Mouse (Mus musculus): ENCODE results near the gene Aff1. TPM values are rescaled to one million over a fixed set of nuclear protein-coding genes. Genes with fewer than 3 reads are reported as not detected.

Gene Aff1
- polyA plus RNA-seq, 1 experiment from 2014 or later, result 8.2 TPM

GRCm38 (mm10) chr5:103806851-103807578, 114.8 kb downstream of the Aff1 start:
- Histone ChIP-seq H3K4me3 (ENCODE audit: low read depth, low read length) (no peak overlapping the region), H3K27ac (replicated peaks; ENCODE audit: low read depth, low read length) (no peak overlapping the region), H3K27me3 (replicated peaks; ENCODE audit: control insufficient read depth, insufficient read depth, low read length) (no peaks in the 10 kb centered on the region), H3K9ac (ENCODE audit: low read depth, low read length) (no peak overlapping the region), H3K4me1 (ENCODE audit: control insufficient read depth, insufficient read depth, low read length) (0 out of 2 replicates have a peak, but pooled peaks cover 9% of the 10 kb centered on the region), H3K36me3 (ENCODE audit: control insufficient read depth, insufficient read depth, low read length) (no peaks in the 10 kb centered on the region), H3K4me2 (ENCODE audit: low read depth, low read length) (no peak overlapping the region), H3K9me3 (ENCODE audit: control insufficient read depth, low read length) (no peaks in the 10 kb centered on the region)
- 69% methylated on average over 17 of the region's 17 CpGs for WGBS
- ATAC-seq (ENCODE audit: low read depth) (no peak), DNase-seq (ENCODE audit: low spot score) (peak; percentile 57)

DNA sequence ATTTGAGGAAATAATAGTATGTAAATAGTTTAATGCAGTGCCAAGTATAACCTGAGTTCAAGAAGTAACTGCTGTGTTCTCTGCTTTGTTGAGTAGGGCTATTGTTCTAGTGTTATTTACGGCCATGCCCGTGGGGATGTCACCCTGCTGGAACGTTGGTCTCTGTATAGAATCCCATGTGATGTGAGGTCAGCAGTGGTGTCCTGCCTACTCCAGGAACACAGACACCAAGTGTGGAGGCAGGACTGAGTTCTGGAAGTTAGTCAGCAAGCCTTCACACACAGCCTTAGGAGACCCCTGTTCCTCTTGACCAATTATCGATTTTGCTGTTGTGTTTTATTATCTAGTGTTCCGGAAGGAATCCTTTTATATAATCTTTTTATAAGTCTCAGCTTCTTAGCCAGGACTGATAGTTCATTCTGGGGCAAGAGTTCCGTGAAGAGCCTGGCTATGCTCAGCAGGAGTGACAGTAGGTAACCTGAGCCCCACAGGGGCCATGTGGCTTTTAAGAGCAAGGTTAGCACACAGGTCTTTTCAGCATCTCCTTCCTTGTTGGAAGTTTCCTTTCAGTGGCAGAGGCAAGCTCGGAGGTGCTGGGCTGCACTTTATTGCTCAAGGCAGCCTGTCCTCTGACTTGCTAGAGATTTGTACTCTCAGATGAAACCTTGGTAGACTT, 115.6 kb downstream of the Aff1 start:
- no peak overlapping the region for H3K4me3 ChIP-seq (ENCODE audit: low read depth, low read length)
- no peak overlapping the region for H3K4me2 ChIP-seq (ENCODE audit: low read depth, low read length)
- 57% methylated on average over 7 of the region's 7 CpGs for WGBS
- H3K27me3 ChIP-seq (replicated peaks; ENCODE audit: control insufficient read depth, insufficient read depth, low read length), result no peaks in the 10 kb centered on the region
- DNase-seq (ENCODE audit: low spot score) (no peak), ATAC-seq (ENCODE audit: low read depth) (no peak)
- no peaks in the 10 kb centered on the region for H3K9me3 ChIP-seq (ENCODE audit: control insufficient read depth, low read length)
- no peak overlapping the region for H3K9ac ChIP-seq (ENCODE audit: low read depth, low read length)
- H3K36me3 ChIP-seq (ENCODE audit: control insufficient read depth, insufficient read depth, low read length), result no peaks in the 10 kb centered on the region
- H3K27ac ChIP-seq (replicated peaks; ENCODE audit: low read depth, low read length), result no peak overlapping the region
- 0 out of 2 replicates have a peak, but pooled peaks cover 9% of the 10 kb centered on the region for H3K4me1 ChIP-seq (ENCODE audit: control insufficient read depth, insufficient read depth, low read length)

DNA sequence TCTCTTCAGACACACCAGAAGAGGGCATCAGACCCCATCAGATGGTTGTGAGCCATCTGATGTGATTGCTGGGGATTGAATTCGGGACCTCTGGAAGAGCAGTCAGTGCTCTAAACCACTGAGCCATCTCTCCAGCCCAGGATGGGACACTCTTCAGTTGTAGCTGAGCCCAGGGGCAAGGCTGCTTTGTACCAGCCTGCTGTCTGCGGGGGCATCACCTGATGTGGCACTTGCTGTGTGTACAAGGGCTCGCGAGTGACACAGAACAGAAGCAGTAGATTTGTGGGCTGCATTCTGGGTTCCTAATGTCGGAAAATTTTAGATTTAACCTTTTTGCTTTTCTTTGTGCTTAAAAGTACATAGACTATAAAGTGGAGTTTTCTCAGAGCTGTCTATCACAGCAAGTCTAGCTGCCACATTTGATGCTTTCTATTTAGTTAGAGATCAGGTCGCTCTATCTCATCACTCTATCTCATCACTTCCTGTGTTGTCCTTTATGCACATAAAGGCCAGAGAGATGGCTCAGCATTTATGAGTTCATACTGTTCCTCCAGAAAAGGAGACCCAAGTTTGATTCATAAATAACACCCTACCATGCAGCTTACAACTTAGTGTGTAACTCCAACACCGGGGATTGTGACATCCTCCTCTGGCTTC, 117.6 kb downstream of the Aff1 start:
- Histone ChIP-seq H3K9ac (ENCODE audit: low read depth, low read length) (no peak overlapping the region), H3K27ac (replicated peaks; ENCODE audit: low read depth, low read length) (no peak overlapping the region), H3K36me3 (ENCODE audit: control insufficient read depth, insufficient read depth, low read length) (no peaks in the 10 kb centered on the region), H3K4me2 (ENCODE audit: low read depth, low read length) (no peak overlapping the region), H3K4me3 (ENCODE audit: low read depth, low read length) (no peak overlapping the region), H3K9me3 (ENCODE audit: control insufficient read depth, low read length) (no peaks in the 10 kb centered on the region), H3K4me1 (ENCODE audit: control insufficient read depth, insufficient read depth, low read length) (0 out of 2 replicates have a peak, but pooled peaks cover 4% of the 10 kb centered on the region), H3K27me3 (replicated peaks; ENCODE audit: control insufficient read depth, insufficient read depth, low read length) (no peaks in the 10 kb centered on the region)
- ATAC-seq (ENCODE audit: low read depth) (no peak), DNase-seq (ENCODE audit: low spot score) (no peak)
- WGBS, result 92% methylated on average over 7 of the region's 7 CpGs

- no peak overlapping the region for H3K4me3 ChIP-seq (ENCODE audit: low read depth, low read length)
- no peak for DNase-seq (ENCODE audit: low spot score)
- no peaks in the 10 kb centered on the region for H3K9me3 ChIP-seq (ENCODE audit: control insufficient read depth, low read length)
- H3K27ac ChIP-seq (replicated peaks; ENCODE audit: low read depth, low read length), result no peak overlapping the region
- H3K27me3 ChIP-seq (replicated peaks; ENCODE audit: control insufficient read depth, insufficient read depth, low read length), result no peaks in the 10 kb centered on the region
- WGBS, result 76% methylated on average over 5 of the region's 5 CpGs
- H3K9ac ChIP-seq (ENCODE audit: low read depth, low read length), result no peak overlapping the region
- ATAC-seq (ENCODE audit: low read depth), result no peak
- no peaks in the 10 kb centered on the region for H3K4me1 ChIP-seq (ENCODE audit: control insufficient read depth, insufficient read depth, low read length)
- H3K36me3 ChIP-seq (ENCODE audit: control insufficient read depth, insufficient read depth, low read length), result no peaks in the 10 kb centered on the region
- no peak overlapping the region for H3K4me2 ChIP-seq (ENCODE audit: low read depth, low read length)
These were observed 121.1 kb downstream of the Aff1 start for GRCm38 (mm10) chr5:103813291-103813690.

DNA sequence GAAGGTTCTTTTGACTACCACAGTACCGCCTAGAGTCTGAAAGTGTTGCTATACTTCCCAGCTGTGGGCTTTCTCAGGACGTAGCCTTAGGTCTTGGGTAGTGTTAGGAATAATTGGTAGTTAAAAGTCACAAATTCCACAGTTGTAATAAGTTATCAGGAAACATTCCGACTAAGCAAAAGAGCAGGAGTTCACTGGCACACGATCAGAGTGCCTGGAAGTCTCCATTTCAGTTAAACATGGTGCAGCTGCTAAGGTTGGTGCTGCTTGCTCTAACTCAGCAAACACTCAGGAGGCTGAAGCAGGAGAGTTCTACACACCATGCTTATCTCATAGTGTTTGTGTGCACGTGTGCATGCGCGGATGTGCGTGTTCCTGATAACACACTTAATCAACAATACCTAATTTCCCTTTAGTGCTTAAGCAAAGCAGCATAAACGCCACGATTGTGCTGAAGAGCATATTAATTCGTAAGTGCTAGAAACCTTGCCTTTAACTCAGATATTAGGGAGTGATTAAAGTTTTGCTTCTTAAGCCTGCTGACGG, 121.9 kb downstream of the Aff1 start:
- ATAC-seq (ENCODE audit: low read depth) (no peak), DNase-seq (ENCODE audit: low spot score) (no peak)

DNA sequence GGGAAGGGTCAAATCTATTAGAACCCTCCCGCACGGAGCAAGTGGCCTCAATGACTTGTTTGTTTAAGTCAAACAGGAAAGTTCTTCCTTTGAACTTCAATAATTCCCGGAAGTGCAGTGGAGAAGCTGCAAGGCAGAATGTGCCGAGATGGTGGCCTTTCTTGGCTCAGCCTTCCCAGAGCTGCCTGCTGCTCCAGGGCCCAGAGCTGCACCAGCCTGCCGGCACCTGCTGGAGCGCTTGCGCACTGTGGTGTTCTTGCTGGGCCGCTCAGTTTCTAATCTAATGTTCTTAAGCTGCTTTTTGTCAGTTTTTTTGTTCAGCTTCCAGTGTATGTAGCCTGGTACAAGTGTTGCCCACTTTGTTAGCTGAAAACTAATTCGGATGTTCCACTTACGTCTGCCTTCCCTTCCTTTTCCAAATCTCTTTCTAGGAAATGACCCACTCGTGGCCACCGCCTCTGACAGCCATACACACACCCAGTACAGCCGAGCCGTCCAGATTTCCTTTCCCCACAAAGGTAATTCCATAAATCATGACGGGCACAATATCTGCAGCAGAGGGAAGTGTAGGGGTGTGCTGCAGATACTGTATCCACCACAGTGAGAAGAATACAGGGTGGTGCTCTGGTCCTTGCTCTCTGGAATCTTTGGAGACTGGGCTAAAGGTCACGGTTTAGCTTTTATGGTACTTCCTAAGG, 122.5 kb downstream of the Aff1 start:
- H3K27me3 ChIP-seq (replicated peaks; ENCODE audit: control insufficient read depth, insufficient read depth, low read length), result no peaks in the 10 kb centered on the region
- H3K4me3 ChIP-seq (ENCODE audit: low read depth, low read length), result no peak overlapping the region
- no peak for ATAC-seq (ENCODE audit: low read depth)
- H3K36me3 ChIP-seq (ENCODE audit: control insufficient read depth, insufficient read depth, low read length), result no peaks in the 10 kb centered on the region
- DNase-seq (ENCODE audit: low spot score), result no peak
- no peak overlapping the region for H3K9ac ChIP-seq (ENCODE audit: low read depth, low read length)
- no peaks in the 10 kb centered on the region for H3K9me3 ChIP-seq (ENCODE audit: control insufficient read depth, low read length)
- no peak overlapping the region for H3K4me2 ChIP-seq (ENCODE audit: low read depth, low read length)
- H3K4me1 ChIP-seq (ENCODE audit: control insufficient read depth, insufficient read depth, low read length), result no peaks in the 10 kb centered on the region
- no peak overlapping the region for H3K27ac ChIP-seq (replicated peaks; ENCODE audit: low read depth, low read length)
- 61% methylated on average over 16 of the region's 16 CpGs for WGBS

More for the DNA sequence above, 121.9 kb downstream of the Aff1 start:
- Histone ChIP-seq H3K4me3 (ENCODE audit: low read depth, low read length) (no peak overlapping the region), H3K4me1 (ENCODE audit: control insufficient read depth, insufficient read depth, low read length) (no peaks in the 10 kb centered on the region), H3K27ac (replicated peaks; ENCODE audit: low read depth, low read length) (no peak overlapping the region), H3K9me3 (ENCODE audit: control insufficient read depth, low read length) (no peaks in the 10 kb centered on the region), H3K27me3 (replicated peaks; ENCODE audit: control insufficient read depth, insufficient read depth, low read length) (no peaks in the 10 kb centered on the region), H3K4me2 (ENCODE audit: low read depth, low read length) (no peak overlapping the region), H3K9ac (ENCODE audit: low read depth, low read length) (no peak overlapping the region), H3K36me3 (ENCODE audit: control insufficient read depth, insufficient read depth, low read length) (no peaks in the 10 kb centered on the region)
- 86% methylated on average over 12 of the region's 12 CpGs for WGBS

DNA sequence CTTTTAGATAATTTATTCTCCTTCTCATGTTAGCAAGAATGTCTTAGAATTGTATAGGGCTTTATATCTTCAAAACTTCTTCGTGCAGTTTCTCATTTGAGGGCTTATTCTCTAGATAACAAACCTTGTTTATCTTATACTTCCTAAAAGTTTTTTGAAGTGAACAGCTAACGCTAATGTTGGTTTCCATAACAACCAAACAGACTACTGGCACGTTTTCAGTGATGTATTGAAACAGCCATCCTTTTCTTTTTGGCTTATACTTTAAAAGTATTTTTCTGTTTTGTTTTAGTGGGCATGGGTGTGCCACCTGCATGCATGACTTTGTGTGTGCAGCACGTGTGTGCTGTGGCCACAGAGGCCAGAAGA, 123.1 kb downstream of the Aff1 start:
- no peak for DNase-seq (ENCODE audit: low spot score)
- Histone ChIP-seq H3K27ac (replicated peaks; ENCODE audit: low read depth, low read length) (no peak overlapping the region), H3K4me3 (ENCODE audit: low read depth, low read length) (no peak overlapping the region), H3K36me3 (ENCODE audit: control insufficient read depth, insufficient read depth, low read length) (no peaks in the 10 kb centered on the region), H3K27me3 (replicated peaks; ENCODE audit: control insufficient read depth, insufficient read depth, low read length) (no peaks in the 10 kb centered on the region), H3K9me3 (ENCODE audit: control insufficient read depth, low read length) (no peaks in the 10 kb centered on the region), H3K9ac (ENCODE audit: low read depth, low read length) (no peak overlapping the region), H3K4me2 (ENCODE audit: low read depth, low read length) (no peak overlapping the region), H3K4me1 (ENCODE audit: control insufficient read depth, insufficient read depth, low read length) (no peaks in the 10 kb centered on the region)
- WGBS, result 68% methylated on average over 4 of the region's 4 CpGs
- ATAC-seq (ENCODE audit: low read depth), result no peak

- WGBS, result 83% methylated on average over 3 of the region's 3 CpGs
- DNase-seq (ENCODE audit: low spot score) (no peak), ATAC-seq (ENCODE audit: low read depth) (no peak)
- Histone ChIP-seq H3K4me2 (ENCODE audit: low read depth, low read length) (no peak overlapping the region), H3K9ac (ENCODE audit: low read depth, low read length) (no peak overlapping the region), H3K27ac (replicated peaks; ENCODE audit: low read depth, low read length) (no peak overlapping the region), H3K4me3 (ENCODE audit: low read depth, low read length) (no peak overlapping the region), H3K4me1 (ENCODE audit: control insufficient read depth, insufficient read depth, low read length) (0 out of 2 replicates have a peak, but pooled peaks cover under 1% of the 10 kb centered on the region), H3K9me3 (ENCODE audit: control insufficient read depth, low read length) (no peaks in the 10 kb centered on the region), H3K36me3 (ENCODE audit: control insufficient read depth, insufficient read depth, low read length) (no peaks in the 10 kb centered on the region), H3K27me3 (replicated peaks; ENCODE audit: control insufficient read depth, insufficient read depth, low read length) (no peaks in the 10 kb centered on the region)
These were observed 124.5 kb downstream of the Aff1 start for GRCm38 (mm10) chr5:103816718-103817117.

All from embryonic facial prominence, embryonic 14.5 days (tissue).